Mouse (Mus musculus) gastrocnemius, adult 2 months (tissue): ENCODE measurements at regions not wholly inside any gene's neighbourhood (a gene's known extent, or its start where the extent isn't known, plus 50 kb on each side); places are given as distances from the start of the nearest gene placed in this dataset.

Source experiments
- DNase-seq: peaks from one replicate; pipeline ENCODE4 v3.0.0; 2022
- H3K27ac ChIP-seq: fragments of 200-600 bp; 2 replicates; pipeline ENCODE4 v1.8.1; 2022; ENCODE audit warnings: mild to moderate bottlenecking
- H3K4me3 ChIP-seq: fragments of 200-600 bp; 2 replicates; pipeline ENCODE4 v1.8.1; 2022; ENCODE audit warnings: mild to moderate bottlenecking, moderate library complexity
- CTCF ChIP-seq: fragments of 200-600 bp; IDR thresholded peaks from 2 replicates; pipeline ENCODE4 v1.8.1; 2022; ENCODE audit warnings: antibody characterized with exemption, mild to moderate bottlenecking, moderate library complexity
- intact Hi-C: fragments of 180-260 bp; cut with DNase I; formaldehyde crosslinking; loops from one replicate; pipeline ENCODE4 v1.15.1; 2025

DNA sequence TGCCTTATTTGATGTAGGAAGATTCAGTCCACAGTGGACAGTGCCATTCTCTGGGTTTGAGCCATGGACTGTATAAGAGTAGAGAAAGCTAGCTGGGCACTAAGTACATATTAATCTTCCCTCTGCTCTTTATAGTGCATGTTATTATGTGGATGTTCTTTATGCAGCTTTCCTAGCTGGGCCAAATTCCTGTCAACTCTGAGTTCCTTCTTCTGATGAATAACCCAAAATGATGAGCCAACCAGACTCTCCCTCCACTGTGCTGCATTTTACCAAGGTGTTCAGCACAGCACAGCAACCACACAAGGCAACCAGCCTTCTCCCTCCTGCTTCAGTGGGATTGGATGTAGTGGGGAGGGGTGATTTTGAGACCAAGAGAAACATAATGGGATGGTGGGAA is 87.7 kb downstream of the Ets2 start:
- TF ChIP-seq CTCF: no peak
- intact Hi-C loops: no loop called here
- DNase-seq: no peak

DNA sequence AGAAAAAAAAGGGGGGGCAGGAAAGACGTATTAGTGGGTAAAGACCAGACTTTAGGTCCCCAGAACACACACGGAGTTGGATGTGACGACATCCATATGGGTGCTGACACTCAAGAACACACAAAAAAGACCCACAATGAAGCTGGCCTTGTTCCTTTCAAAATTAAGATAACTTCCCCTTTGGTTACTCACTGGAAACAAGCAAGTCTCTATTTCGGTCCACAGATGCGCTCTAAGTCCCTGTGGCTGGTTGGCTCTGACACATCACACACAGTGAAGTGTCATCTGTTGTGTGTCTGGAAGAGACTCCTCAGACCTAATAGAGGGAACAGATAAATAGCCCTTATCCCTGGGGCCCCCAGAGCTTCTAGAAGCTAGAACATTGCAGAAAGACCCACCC is 79.8 kb downstream of the Ets2 start:
- H3K4me3 ChIP-seq: no peak overlapping the region
- intact Hi-C loops: no loop called here
- no peak for DNase-seq
- no peak overlapping the region for H3K27ac ChIP-seq
- TF ChIP-seq CTCF: no peak

More for the DNA sequence above, 87.7 kb downstream of the Ets2 start:
- H3K27ac ChIP-seq: no peak overlapping the region
- H3K4me3 ChIP-seq: no peak overlapping the region

DNA sequence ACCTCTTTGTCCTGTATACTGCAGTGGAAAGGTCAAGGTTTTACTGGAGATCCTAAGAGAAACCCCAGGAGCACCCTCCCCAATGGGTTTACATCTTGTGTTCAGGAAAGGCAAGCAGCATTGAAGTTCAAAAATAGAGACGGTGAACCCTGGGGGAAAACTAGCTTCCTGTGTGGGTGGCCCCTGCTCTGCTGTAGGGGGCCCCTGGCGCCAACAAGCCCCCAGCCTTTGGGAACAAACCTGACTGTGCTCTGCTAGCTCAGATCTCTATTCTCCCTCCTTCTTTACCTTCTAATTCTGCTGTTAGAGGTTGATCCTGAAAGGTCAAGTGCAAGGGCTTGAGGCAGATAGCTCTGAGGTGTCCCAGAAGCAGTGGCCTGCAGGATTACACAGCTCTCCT is 78.6 kb downstream of the Ets2 start:
- no peak for DNase-seq
- Histone ChIP-seq H3K27ac (no peak overlapping the region), H3K4me3 (no peak overlapping the region)
- intact Hi-C loops: no loop called here
- no peak for TF ChIP-seq CTCF

DNA sequence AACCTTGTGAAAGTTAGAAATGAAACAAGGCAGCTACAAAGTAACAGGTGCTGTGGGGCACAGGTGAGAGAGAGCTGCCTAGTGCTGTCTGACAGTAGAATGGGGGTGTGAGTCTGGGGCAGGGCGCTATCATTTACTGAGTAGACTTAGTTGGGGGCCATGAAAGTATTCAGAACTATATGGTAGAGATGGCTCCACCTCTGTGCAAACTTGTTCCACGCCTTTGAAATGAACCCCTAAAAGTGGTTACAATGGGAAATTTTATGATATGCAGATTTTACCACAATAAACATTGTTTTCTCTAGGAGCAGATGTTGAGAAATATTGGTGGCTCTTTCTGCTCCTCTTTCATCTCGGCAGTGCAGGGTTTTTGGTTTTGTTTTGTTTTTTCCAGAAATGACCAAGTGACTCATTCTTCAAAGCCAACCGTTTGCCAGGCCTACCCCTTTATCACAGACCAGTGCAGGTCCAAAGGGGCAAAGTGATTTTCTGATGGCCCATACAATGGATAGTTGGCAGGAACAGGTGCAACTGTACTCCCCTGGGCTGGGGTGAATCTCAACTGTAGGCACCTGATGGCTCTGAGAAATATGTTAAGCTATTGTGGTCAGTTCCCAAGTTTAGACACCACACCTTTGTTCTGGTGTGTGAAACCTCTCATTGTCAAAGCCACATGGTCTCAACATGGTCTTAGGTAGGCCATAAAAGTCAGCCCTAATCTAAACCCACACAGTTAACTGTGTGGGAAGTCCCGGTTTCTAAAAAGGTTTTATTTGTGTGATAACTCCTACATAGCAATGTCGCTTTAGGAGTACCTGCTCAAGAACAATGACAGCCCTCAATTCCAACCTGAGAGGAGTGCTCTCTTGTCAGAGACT is 77.2 kb downstream of the Ets2 start:
- no peak for TF ChIP-seq CTCF
- intact Hi-C loops: no loop called here
- no peak for DNase-seq
- H3K4me3 ChIP-seq: no peak overlapping the region
- peak overlapping the region; percentile 12; the same call in 1 of the 2 replicates for H3K27ac ChIP-seq

DNA sequence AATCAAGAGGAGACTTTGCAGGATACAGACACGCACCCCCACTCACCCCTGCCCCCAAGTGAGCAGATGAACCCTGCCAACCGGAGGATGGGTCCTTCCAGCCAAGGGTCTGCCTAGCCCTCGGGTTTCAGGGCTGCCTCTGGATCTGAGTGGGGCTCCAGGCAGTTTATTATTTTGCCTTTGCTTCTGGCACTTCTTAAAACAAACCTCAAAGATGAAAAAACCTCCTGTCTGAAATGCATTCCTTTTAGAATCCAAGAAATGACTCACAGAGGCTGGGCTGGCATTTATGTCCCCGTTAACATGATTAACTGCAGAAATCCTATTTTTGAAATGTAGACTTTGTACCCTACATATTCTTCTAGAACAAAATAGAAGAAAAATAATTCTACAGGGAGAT is 76.3 kb downstream of the Ets2 start:
- no peak for DNase-seq
- Histone ChIP-seq H3K27ac (peak overlapping the region; percentile 52), H3K4me3 (no peak overlapping the region)
- no peak for TF ChIP-seq CTCF
- intact Hi-C loops: no loop called here

DNA sequence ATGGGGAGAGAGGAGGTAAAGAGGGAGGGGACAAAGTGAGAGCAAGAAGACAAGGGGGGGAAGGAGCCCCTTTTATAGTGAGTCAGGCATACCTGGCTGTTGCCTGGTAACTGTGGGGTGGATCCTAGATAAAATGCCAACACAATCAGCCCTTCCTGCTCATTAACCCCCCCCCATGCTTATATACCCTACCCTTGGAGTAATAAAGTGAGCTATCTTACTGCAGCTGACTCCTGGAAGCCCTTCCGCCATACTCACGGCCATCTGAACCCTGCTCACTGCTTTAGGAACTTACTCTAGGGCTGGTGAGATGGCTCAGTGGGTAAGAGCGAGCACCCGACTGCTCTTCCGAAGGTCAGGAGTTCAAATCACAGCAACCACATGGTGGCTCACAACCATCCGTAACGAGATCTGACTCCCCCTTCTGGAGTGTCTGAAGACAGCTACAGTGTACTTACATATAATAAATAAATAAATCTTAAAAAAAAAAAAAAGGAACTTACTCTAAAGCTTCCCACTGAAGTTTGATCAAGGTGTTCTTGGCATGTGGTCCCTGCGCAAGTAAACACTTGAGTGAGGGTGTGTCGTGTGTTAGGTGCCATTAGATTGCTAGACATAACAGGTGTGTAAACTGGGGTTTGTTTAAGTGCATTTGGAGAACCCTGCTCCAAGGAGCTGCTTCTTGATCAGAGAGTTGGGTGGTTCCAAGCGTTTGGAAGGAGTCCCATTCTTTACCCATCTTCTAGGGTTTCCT is 74.9 kb downstream of the Ets2 start:
- no peak for TF ChIP-seq CTCF
- no peak overlapping the region for H3K27ac ChIP-seq
- no peak overlapping the region for H3K4me3 ChIP-seq
- no peak for DNase-seq
- intact Hi-C loops: no loop called here

DNA sequence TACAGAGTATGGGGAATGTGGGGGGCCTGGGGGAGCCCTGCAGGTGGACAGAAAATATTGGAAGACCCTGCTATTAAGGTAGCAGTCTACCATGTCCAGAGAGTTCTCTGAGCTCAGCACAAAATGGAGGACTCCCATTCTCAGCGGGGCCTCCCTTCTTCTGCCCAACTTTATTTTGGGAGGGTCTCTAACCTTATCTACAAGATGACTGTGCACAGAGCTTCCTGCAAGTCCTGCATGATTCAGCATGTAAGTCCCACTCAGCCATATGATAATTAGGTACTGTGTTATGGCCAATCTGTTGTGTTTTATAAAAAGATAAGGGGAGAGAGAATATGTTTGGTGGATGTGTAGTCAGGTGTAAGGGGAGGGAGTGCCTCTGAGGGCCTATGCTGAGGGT is 74.1 kb downstream of the Ets2 start:
- TF ChIP-seq CTCF: no peak
- no peak overlapping the region for H3K4me3 ChIP-seq
- intact Hi-C loops: no loop called here
- no peak overlapping the region for H3K27ac ChIP-seq
- no peak for DNase-seq

DNA sequence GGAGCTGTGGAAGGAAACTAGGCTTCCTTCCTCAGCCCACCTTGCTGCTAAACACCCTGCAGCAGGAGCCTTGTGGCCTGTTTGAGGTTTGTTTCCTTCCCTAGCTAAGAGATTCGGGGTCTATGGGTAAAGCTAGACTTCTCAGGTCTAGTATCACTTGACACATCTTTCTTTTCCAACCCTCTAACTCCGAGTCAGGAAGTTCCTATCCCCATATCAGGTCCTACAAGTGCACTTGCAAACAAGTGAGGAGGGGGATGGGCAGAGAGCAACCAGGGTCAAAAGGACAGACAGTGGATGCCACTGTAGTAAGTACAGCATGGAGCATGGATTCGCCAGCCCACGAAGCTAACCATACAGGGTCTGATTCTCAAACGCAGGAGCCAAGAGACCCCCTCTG is 73.5 kb downstream of the Ets2 start:
- intact Hi-C loops: no loop called here
- Histone ChIP-seq H3K27ac (no peak overlapping the region), H3K4me3 (no peak overlapping the region)
- no peak for TF ChIP-seq CTCF
- no peak for DNase-seq

DNA sequence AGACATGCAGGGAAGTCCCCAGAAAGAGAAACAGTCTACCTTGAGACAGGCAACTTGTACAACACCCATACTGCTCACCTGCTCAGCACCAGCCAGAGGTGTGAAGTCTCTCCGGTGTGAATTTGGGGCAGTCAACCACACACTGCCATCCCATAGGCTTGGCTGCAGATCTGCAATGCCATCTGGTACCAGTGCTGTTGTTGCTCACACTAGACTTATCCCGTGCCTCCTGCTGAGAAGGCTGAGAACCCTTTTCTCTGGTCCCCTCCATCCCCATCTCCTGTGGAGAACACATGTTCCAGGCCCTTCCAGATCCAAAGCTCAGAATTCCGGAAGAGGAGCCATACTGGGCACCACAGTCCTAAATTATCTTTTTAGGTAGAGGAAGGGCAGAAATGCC is 71.3 kb downstream of the Ets2 start:
- DNase-seq: no peak
- TF ChIP-seq CTCF: no peak
- H3K4me3 ChIP-seq: no peak overlapping the region
- no peak overlapping the region for H3K27ac ChIP-seq
- intact Hi-C loops: no loop called here
